Mouse (Mus musculus): ENCODE measurements around the gene Unc93b1.

Gene Unc93b1

GRCm38 (mm10) chr19:3983527-3984200, 48.7 kb downstream of the Unc93b1 start:
- no peak for DNase-seq (ENCODE audit: inconsistent ontology term)

- no peak for DNase-seq (ENCODE audit: inconsistent ontology term)
Measured at GRCm38 (mm10) chr19:3985261-3985681, 50.3 kb downstream of the Unc93b1 start.

- peak; percentile 67 for DNase-seq (ENCODE audit: inconsistent ontology term)
Measured at GRCm38 (mm10) chr19:3986334-3986733, 51.3 kb downstream of the Unc93b1 start, which contains the start of gene Acy3. Gene Acy3, plus strand, starts transcription at chr19:3986570.

GRCm38 (mm10) chr19:3988066-3988465, 53.1 kb downstream of the Unc93b1 start:
- DNase-seq (ENCODE audit: inconsistent ontology term), result no peak

GRCm38 (mm10) chr19:3988750-3989149, 53.8 kb downstream of the Unc93b1 start:
- no peak for DNase-seq (ENCODE audit: inconsistent ontology term)

GRCm38 (mm10) chr19:3990804-3991203, 55.8 kb downstream of the Unc93b1 start:
- DNase-seq (ENCODE audit: inconsistent ontology term), result no peak

GRCm38 (mm10) chr19:3991562-3991961, 56.6 kb downstream of the Unc93b1 start:
- DNase-seq (ENCODE audit: inconsistent ontology term), result no peak

- DNase-seq (ENCODE audit: inconsistent ontology term), result no peak
Measured at GRCm38 (mm10) chr19:3991966-3992365, 57.0 kb downstream of the Unc93b1 start.

- no peak for DNase-seq (ENCODE audit: inconsistent ontology term)
Measured at GRCm38 (mm10) chr19:3992416-3992815, 57.4 kb downstream of the Unc93b1 start, which contains the start of gene Tbx10. Gene Tbx10, plus strand, starts transcription at chr19:3992752.

GRCm38 (mm10) chr19:3994932-3995331, 59.9 kb downstream of the Unc93b1 start:
- no peak for DNase-seq (ENCODE audit: inconsistent ontology term)

- DNase-seq (ENCODE audit: inconsistent ontology term), result no peak
Measured at GRCm38 (mm10) chr19:3995505-3995904, 60.5 kb downstream of the Unc93b1 start.

- DNase-seq (ENCODE audit: inconsistent ontology term), result no peak
Measured at GRCm38 (mm10) chr19:3996106-3996505, 61.1 kb downstream of the Unc93b1 start.

- no peak for DNase-seq (ENCODE audit: inconsistent ontology term)
Measured at GRCm38 (mm10) chr19:3996747-3997146, 61.8 kb downstream of the Unc93b1 start.

GRCm38 (mm10) chr19:3997231-3997630, 62.2 kb downstream of the Unc93b1 start:
- DNase-seq (ENCODE audit: inconsistent ontology term), result no peak

- DNase-seq (ENCODE audit: inconsistent ontology term), result no peak
Measured at GRCm38 (mm10) chr19:3998335-3998734, 63.3 kb downstream of the Unc93b1 start.
